Mouse (Mus musculus) heart, adult 2 months (tissue): ENCODE data around the gene Steap3. TPM values are rescaled to one million over a fixed set of nuclear protein-coding genes. Genes with fewer than 3 reads are reported as not detected.
A peak's percentile ranks its signal among the peaks of the same experiment; 100 is the strongest.

Experiments
- DNase-seq, 2 experiments: peaks; one replicate each; pipeline ENCODE4 v3.0.0; 2021
- H3K27ac ChIP-seq: fragments of 200-600 bp; 2 replicates; pipeline ENCODE4 v1.8.1; 2022
- H3K27me3 ChIP-seq: fragments of 200-500 bp; 2 replicates; pipeline ENCODE4 v1.6.1; 2012; ENCODE audit warnings: mild to moderate bottlenecking, low read length, inconsistent platforms, mixed read lengths; ENCODE audit not compliant: control insufficient read depth, insufficient read depth
- H3K36me3 ChIP-seq: fragments of 200-500 bp; 2 replicates; pipeline ENCODE4 v1.6.1; 2012; ENCODE audit warnings: low read length, inconsistent platforms; ENCODE audit not compliant: control insufficient read depth, insufficient read depth
- H3K4me1 ChIP-seq: fragments of 200-500 bp; 2 replicates; pipeline ENCODE4 v1.6.1; 2011; ENCODE audit warnings: low read length; ENCODE audit not compliant: control insufficient read depth, insufficient read depth
- H3K4me3 ChIP-seq: fragments of 200-600 bp; 2 replicates; pipeline ENCODE4 v1.8.1; 2022
- H3K79me2 ChIP-seq: fragments of 200-500 bp; replicated peaks from 2 replicates; pipeline ENCODE4 v1.6.1; 2012; ENCODE audit warnings: mild to moderate bottlenecking, inconsistent platforms, low read length, moderate library complexity, mixed read lengths; ENCODE audit not compliant: control insufficient read depth, insufficient read depth
- H3K9ac ChIP-seq: fragments of 200-500 bp; 2 replicates; pipeline ENCODE4 v1.6.1; 2012; ENCODE audit warnings: low read depth, mild to moderate bottlenecking, control low read depth, inconsistent platforms, low read length, mixed read lengths
- CTCF ChIP-seq: fragments of 200-600 bp; IDR thresholded peaks from 2 replicates; pipeline ENCODE4 v1.8.1; 2022; ENCODE audit warnings: antibody characterized with exemption, mild to moderate bottlenecking, moderate library complexity
- EP300 ChIP-seq: fragments of 200-500 bp; IDR thresholded peaks from 2 replicates; pipeline ENCODE4 v1.6.1; 2011; ENCODE audit warnings: low read depth, low read length, control low read depth; ENCODE audit not compliant: insufficient read depth
- POLR2A ChIP-seq: fragments of 200-500 bp; IDR thresholded peaks from 2 replicates; pipeline ENCODE4 v1.6.1; 2011; ENCODE audit warnings: mild to moderate bottlenecking, low read depth, low read length, control low read depth; ENCODE audit not compliant: insufficient read depth
- WGBS: fragments of 180-500 bp; shearing (Covaris S2); methylation state at CpG from one replicate; pipeline ENCODE4 v1.1.7; 2018; 5-methylcytosine and 5-hydroxymethylcytosine counted together
- intact Hi-C: fragments of 180-260 bp; cut with DNase I; formaldehyde crosslinking; loops from one replicate; pipeline ENCODE4 v1.15.1; 2025
- polyA plus RNA-seq: library from polyadenylated mRNA; depleted of rRNA; stranded (reverse); fragments of >200 nt; gene quantifications from 2 replicates; pipeline ENCODE4 v1.2.3, GENCODE M21; 2012
- total RNA-seq, 2 experiments: library from RNA; stranded (reverse); gene quantifications; 2 replicates each; pipeline ENCODE4 v1.2.3; 2021

Steap3 gene
- total and polyA plus RNA-seq, 3 experiments: 25.2 to 54.9 (median 27.9) TPM

- Histone ChIP-seq H3K27ac (no peak overlapping the region), H3K4me3 (no peak overlapping the region), H3K27me3 (no peaks in the 10 kb centered on the region), H3K36me3 (no peaks in the 10 kb centered on the region), H3K4me1 (peaks cover 12% of the 10 kb centered on the region), H3K9ac (no peak overlapping the region), H3K79me2 (no peaks in the 10 kb centered on the region)
- intact Hi-C loops: loop anchor here (2.0 kb wide), 1 partner anchor 15 kb away; no protein-coding TSS in a partner anchor
- WGBS: 90% methylated on average over 5 of the region's 5 CpGs
- DNase-seq: no peak
- TF ChIP-seq POLR2A: no peak
- TF ChIP-seq CTCF: no peak
- TF ChIP-seq EP300: no peak
These were observed 22.7 kb downstream of the Steap3 start for GRCm38 (mm10) chr1:120249842-120250241.

- intact Hi-C loops: loop anchor here (2.0 kb wide), 1 partner anchor 17 kb away; no protein-coding TSS in a partner anchor
- H3K27ac ChIP-seq: peak overlapping the region; percentile 56
- no peaks in the 10 kb centered on the region for H3K36me3 ChIP-seq
- no peak overlapping the region for H3K4me3 ChIP-seq
- peaks cover 11% of the 10 kb centered on the region for H3K4me1 ChIP-seq
- H3K27me3 ChIP-seq: no peaks in the 10 kb centered on the region
- DNase-seq: peak; percentile 85 to 91
- H3K9ac ChIP-seq: no peak overlapping the region
- TF ChIP-seq EP300 (0 out of 2 replicates have a peak, but pooled peaks have one; percentile 74), CTCF (no peak)
- H3K79me2 ChIP-seq: no peaks in the 10 kb centered on the region
- WGBS: 26% methylated on average over 5 of the region's 5 CpGs
These were observed 24.3 kb downstream of the Steap3 start for GRCm38 (mm10) chr1:120248156-120248555.

GRCm38 (mm10) chr1:120247351-120247750, 25.2 kb downstream of the Steap3 start:
- intact Hi-C loops: no loop called here
- H3K27ac ChIP-seq: peak overlapping the region; percentile 56; the same call in 1 of the 2 replicates
- no peaks in the 10 kb centered on the region for H3K27me3 ChIP-seq
- no peaks in the 10 kb centered on the region for H3K36me3 ChIP-seq
- DNase-seq: no peak
- TF ChIP-seq EP300: no peak
- TF ChIP-seq POLR2A: no peak
- TF ChIP-seq CTCF: no peak
- H3K4me3 ChIP-seq: no peak overlapping the region
- no peak overlapping the region for H3K9ac ChIP-seq
- 57% methylated on average over 3 of the region's 3 CpGs for WGBS
- H3K79me2 ChIP-seq: no peaks in the 10 kb centered on the region
- H3K4me1 ChIP-seq: peaks cover 11% of the 10 kb centered on the region

- peaks cover 11% of the 10 kb centered on the region for H3K4me1 ChIP-seq
- intact Hi-C loops: no loop called here
- no peak overlapping the region for H3K27ac ChIP-seq
- no peak for DNase-seq
- no peaks in the 10 kb centered on the region for H3K79me2 ChIP-seq
- H3K36me3 ChIP-seq: no peaks in the 10 kb centered on the region
- H3K27me3 ChIP-seq: no peaks in the 10 kb centered on the region
- H3K9ac ChIP-seq: no peak overlapping the region
- H3K4me3 ChIP-seq: no peak overlapping the region
- no peak for TF ChIP-seq POLR2A
- no peak for TF ChIP-seq EP300
- no peak for TF ChIP-seq CTCF
- 87% methylated on average over 8 of the region's 8 CpGs for WGBS
These were observed 25.6 kb downstream of the Steap3 start for GRCm38 (mm10) chr1:120246946-120247345.

- Histone ChIP-seq H3K4me3 (no peak overlapping the region), H3K4me1 (peaks cover 11% of the 10 kb centered on the region), H3K27me3 (no peaks in the 10 kb centered on the region), H3K79me2 (no peaks in the 10 kb centered on the region), H3K36me3 (no peaks in the 10 kb centered on the region), H3K27ac (peak overlapping the region; percentile 44; the same call in 1 of the 2 replicates), H3K9ac (no peak overlapping the region)
- intact Hi-C loops: no loop called here
- no peak for TF ChIP-seq CTCF
- peak; percentile 39; the same call in 1 of the 2 replicates for TF ChIP-seq EP300
- TF ChIP-seq POLR2A: no peak
- 33% methylated on average over 4 of the region's 4 CpGs for WGBS
- DNase-seq: peak; percentile 56 to 77
These were observed 26.8 kb downstream of the Steap3 start for GRCm38 (mm10) chr1:120245661-120246131.

GRCm38 (mm10) chr1:120244646-120245045, 27.9 kb downstream of the Steap3 start:
- no peak for TF ChIP-seq EP300
- TF ChIP-seq POLR2A: no peak
- no peak for TF ChIP-seq CTCF
- DNase-seq: no peak
- H3K4me3 ChIP-seq: no peak overlapping the region
- H3K79me2 ChIP-seq: no peaks in the 10 kb centered on the region
- no peaks in the 10 kb centered on the region for H3K36me3 ChIP-seq
- H3K27me3 ChIP-seq: no peaks in the 10 kb centered on the region
- no peak overlapping the region for H3K9ac ChIP-seq
- WGBS: 68% methylated on average over 11 of the region's 11 CpGs
- intact Hi-C loops: no loop called here
- no peak overlapping the region for H3K27ac ChIP-seq
- peaks cover 11% of the 10 kb centered on the region for H3K4me1 ChIP-seq
